ENCODE assay signal across 17 mouse cellular contexts in genomic region chr3:126276008-126276700, GRCm38 (mm10).
DNase-seq lines count a peak whose midpoint lies in the region; ATAC-seq lines count a peak whose summit lies in the region.
"Had no signal": no experiment of that assay in that cellular context is flagged by ENCODE, and none has a peak within 500 bp of the region (broad histone marks: within the 10 kb centered on the region; RNA-seq: fewer than 3 reads in every experiment).

No protein-coding gene starts in this region.

- ATAC-seq in CD4-positive, CD25-positive, alpha-beta regulatory T cell, adult 4 months = no peak
- ATAC-seq: forebrain, embryonic 13.5 days; hindbrain, embryonic 16.5 days; liver, embryonic 12.5 days had no signal

- peak; percentile 3 for DNase-seq in layer of hippocampus, adult 9-10 months (ENCODE audit: low spot score)
- DNase-seq in layer of hippocampus, postnatal 10 days (ENCODE audit: low spot score in 2 of 2) = no peak
- DNase-seq in 3134 (ENCODE audit: extremely low read depth, insufficient read length, low spot score) = peak; percentile 54
- DNase-seq in 3T3-L1 (ENCODE audit: low read depth, low spot score) = peak; percentile 96
- DNase-seq in cerebellum, adult 9-11 months = peak; percentile 5
- DNase-seq in kidney, postnatal 10 days = no peak
- no peak for DNase-seq in embryo, embryonic 10 days (ENCODE audit: low spot score)
- DNase-seq: gastrocnemius, adult 2 months; heart, postnatal 14 days; kidney, adult 18-20 months; kidney, postnatal 25 days; retina, postnatal 1 day; thymus, postnatal 4 days had no signal

Comparison
In these comparisons a context has a peak if more than half of its experiments do, and no peak if none do; other contexts are left out.
1. DNase-seq: peak in layer of hippocampus, adult 9-10 months (single experiment), 3134 (single experiment), 3T3-L1 (single experiment) and cerebellum, adult 9-11 months (single experiment); none in layer of hippocampus, postnatal 10 days (0 of 2), kidney, postnatal 10 days (single experiment) and embryo, embryonic 10 days (single experiment).